Mouse (Mus musculus) CH12.LX (cell line): ENCODE measurements at regions not wholly inside any gene's neighbourhood (a gene's known extent, or its start where the extent isn't known, plus 50 kb on each side); places are given as distances from the start of the nearest gene placed in this dataset.

ENCODE experiments used
- EP300 ChIP-seq: IDR thresholded peaks from 2 replicates; pipeline ENCODE4 v1.6.1; 2011; ENCODE audit warnings: low read length, improper control_type of control experiment
- NELFE ChIP-seq: IDR thresholded peaks from 2 replicates; pipeline ENCODE4 v1.6.1; 2011; ENCODE audit warnings: low read depth, low read length, improper control_type of control experiment
- POLR2A ChIP-seq: IDR thresholded peaks from 2 replicates; pipeline ENCODE4 v1.6.1; 2011; ENCODE audit warnings: low read depth, mild to moderate bottlenecking, improper control_type of control experiment, low read length
- ZC3H11A ChIP-seq: IDR thresholded peaks from 2 replicates; pipeline ENCODE4 v1.6.1; 2012; ENCODE audit warnings: low read depth, mild to moderate bottlenecking, inconsistent platforms, low read length, improper control_type of control experiment

DNA sequence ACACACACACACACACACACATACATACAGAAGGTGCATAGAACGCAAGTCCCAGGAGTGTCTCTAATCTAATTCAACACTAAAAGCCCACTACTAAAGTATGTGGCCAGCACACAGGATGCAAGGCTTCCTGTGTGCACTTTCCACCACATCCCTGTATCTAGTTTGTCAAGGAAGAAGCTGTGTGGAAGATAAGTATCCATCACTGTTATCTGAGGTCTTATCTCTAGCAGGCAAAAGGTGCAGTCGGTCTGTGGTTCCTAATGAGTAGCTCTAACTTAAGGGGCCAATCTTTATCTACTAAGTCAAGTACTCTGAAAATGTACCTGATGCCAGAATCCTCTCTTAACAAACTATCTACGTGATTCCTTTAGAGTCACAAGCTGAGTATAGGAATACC, 295.8 kb upstream of the Pitrm1 start:
- TF ChIP-seq NELFE (no peak), POLR2A (no peak), EP300 (no peak), ZC3H11A (no peak)
